Comparison of ENCODE assay signal across 20 mouse cellular contexts in the genomic region with DNA sequence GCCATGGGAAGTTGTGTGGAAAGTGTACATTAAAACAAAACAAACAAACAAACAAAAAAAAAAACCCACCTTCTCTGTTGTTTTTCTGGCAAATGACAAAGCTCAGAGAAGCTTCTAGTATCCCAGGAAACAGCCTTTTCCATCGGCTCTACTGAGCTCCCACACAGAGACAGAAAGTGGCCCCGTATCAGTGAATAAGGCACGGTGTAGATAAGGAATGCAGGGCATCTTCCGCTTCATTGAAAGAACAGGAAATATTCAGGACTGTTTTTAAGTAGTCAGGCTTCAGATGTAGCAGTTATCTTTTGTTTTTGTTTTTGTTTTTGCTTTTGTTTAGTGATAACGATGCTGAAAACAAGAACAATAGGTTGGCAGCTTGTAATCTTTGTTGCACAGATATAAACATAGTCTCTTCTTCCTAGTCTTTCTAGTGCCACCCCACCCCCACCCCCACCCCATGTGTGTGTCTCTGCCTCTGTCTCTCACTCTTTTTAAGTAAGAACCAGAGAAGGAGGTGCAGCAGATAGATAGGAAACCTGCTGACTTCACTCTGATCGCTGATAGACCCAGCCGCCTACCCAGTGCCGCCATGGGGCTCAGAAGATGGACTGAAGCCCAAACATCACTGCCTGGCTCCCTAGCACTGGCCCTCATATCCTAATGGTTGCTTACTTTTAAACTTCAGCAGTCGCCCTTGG. TPM values are rescaled to one million over a fixed set of nuclear protein-coding genes. Genes with fewer than 3 reads are reported as not detected.
DNase-seq lines count a peak whose midpoint lies in the region; ATAC-seq lines count a peak whose summit lies in the region.
"Had no signal": no experiment of that assay in that cellular context is flagged by ENCODE, and none has a peak within 500 bp of the region (broad histone marks: within the 10 kb centered on the region; RNA-seq: fewer than 3 reads in every experiment).

No protein-coding gene starts in this region.

- no peak overlapping the region for H3K9ac ChIP-seq in heart, embryonic 12.5 days
- H3K9ac ChIP-seq in liver, embryonic 13.5 days: no peak overlapping the region
- H3K9ac ChIP-seq: embryonic facial prominence, embryonic 13.5 days; heart, embryonic 13.5 days; lung, embryonic 14.5 days; neural tube, embryonic 15.5 days had no signal

- no peaks in the 10 kb centered on the region for H3K36me3 ChIP-seq in heart, embryonic 12.5 days
- no peaks in the 10 kb centered on the region for H3K36me3 ChIP-seq in liver, embryonic 13.5 days
- H3K36me3 ChIP-seq: embryonic facial prominence, embryonic 13.5 days; heart, embryonic 13.5 days; midbrain, embryonic 10.5 days; neural tube, embryonic 15.5 days had no signal

- WGBS in heart, embryonic 12.5 days: 13% methylated on average over 9 of the region's 9 CpGs
- 11% methylated on average over 9 of the region's 9 CpGs for WGBS in liver, embryonic 13.5 days (ENCODE audit: insufficient replicate concordance)

- H3K27me3 ChIP-seq in heart, embryonic 12.5 days (replicated peaks): peaks cover 43% of the 10 kb centered on the region
- H3K27me3 ChIP-seq in liver, embryonic 13.5 days: peaks cover 38% of the 10 kb centered on the region

- H3K4me3 ChIP-seq in heart, embryonic 12.5 days: no peak overlapping the region
- H3K4me3 ChIP-seq in liver, embryonic 13.5 days (replicated peaks): 0 out of 2 replicates have a peak overlapping the region, but pooled peaks have one; percentile 9
- H3K4me3 ChIP-seq: embryonic facial prominence, embryonic 13.5 days; heart, embryonic 13.5 days; midbrain, embryonic 10.5 days; neural tube, embryonic 15.5 days had no signal

- H3K4me1 ChIP-seq in heart, embryonic 12.5 days (replicated peaks): peaks cover 11% of the 10 kb centered on the region
- peaks cover 8% of the 10 kb centered on the region for H3K4me1 ChIP-seq in liver, embryonic 13.5 days (replicated peaks)

- H3K27ac ChIP-seq in heart, embryonic 12.5 days (ENCODE audit: poor library complexity, severe bottlenecking): no peak overlapping the region
- peak overlapping the region; percentile 32; the same call in 1 of the 2 replicates for H3K27ac ChIP-seq in liver, embryonic 13.5 days
- H3K27ac ChIP-seq: embryonic facial prominence, embryonic 13.5 days; heart, embryonic 13.5 days; midbrain, embryonic 10.5 days; neural tube, embryonic 15.5 days had no signal

- peak; percentile 84 for ATAC-seq in heart, embryonic 12.5 days (ENCODE audit: insufficient number of reproducible peaks, low FRiP score)
- peak; percentile 89 for ATAC-seq in liver, embryonic 13.5 days (ENCODE audit: low read depth)
- ATAC-seq: forebrain, embryonic 16.5 days; inflammation-experienced regulatory T-cells, adult 6 months had no signal

- no peaks in the 10 kb centered on the region for H3K9me3 ChIP-seq in heart, embryonic 12.5 days (replicated peaks)
- H3K9me3 ChIP-seq in liver, embryonic 13.5 days (replicated peaks): no peaks in the 10 kb centered on the region
- H3K9me3 ChIP-seq: embryonic facial prominence, embryonic 13.5 days; heart, embryonic 13.5 days; midbrain, embryonic 10.5 days; neural tube, embryonic 15.5 days had no signal

- intact Hi-C loops in heart, postnatal 10 days (cut with DNase I): no loop called here

- DNase-seq in heart, postnatal 10 days: no peak
- DNase-seq in CD4-positive helper T cell, adult 2 months (ENCODE audit: low read depth, low spot score): peak; percentile 71
- DNase-seq in T-cell, adult 2 months (ENCODE audit: low spot score): peak; percentile 38
- DNase-seq in liver, embryonic 13.5 days: peak; percentile 38
- DNase-seq in cerebellum, postnatal 25 days: no peak
- no peak for DNase-seq in adrenal gland, adult 8-10 months
- no peak for DNase-seq in right cerebral cortex, adult 2 months (ENCODE audit: low spot score in 2 of 2)
- DNase-seq: adrenal gland, postnatal 14 days; cerebellum, adult 8-10 months; kidney, adult 9 months; lung, embryonic 14.5 days; lung, postnatal 4 days had no signal

- H3K4me2 ChIP-seq in heart, embryonic 12.5 days: no peak overlapping the region
- peak overlapping the region; percentile 32 for H3K4me2 ChIP-seq in liver, embryonic 13.5 days
- H3K4me2 ChIP-seq: embryonic facial prominence, embryonic 13.5 days; heart, embryonic 13.5 days; lung, embryonic 14.5 days; neural tube, embryonic 15.5 days had no signal

RNA-seq across cellular contexts. Expression of a gene that starts 3.8 kb away (rescaled TPM):
- polyA plus RNA-seq in heart, embryonic 12.5 days (2016; fragmentation: Nextera tagmentation; extraction: Ambion mirVana): 0.50 and 0.60 TPM in 2 replicates
- under 1 TPM; 0.47 to 0.91 TPM for total RNA-seq in heart, postnatal 10 days (2021)
- polyA plus RNA-seq in liver, embryonic 13.5 days (2015; fragmentation: Nextera tagmentation; extraction: Ambion mirVana): 0.22 and 0.29 TPM in 2 replicates
- 10 to 100 TPM in 3 of 4 experiments, 1 to 10 TPM in 1; 7.3 to 15.3 (median 11.2) TPM for total RNA-seq in adrenal gland, adult 8-10 months (2022)
- total RNA-seq: gastrocnemius, adult 18-20 months had no signal

Comparison
In these comparisons a context has a peak if more than half of its experiments do, and no peak if none do; other contexts are left out.
1. DNase-seq: peak in CD4-positive helper T cell, adult 2 months (single experiment), T-cell, adult 2 months (single experiment) and liver, embryonic 13.5 days (single experiment); none in heart, postnatal 10 days (0 of 2), cerebellum, postnatal 25 days (0 of 2), adrenal gland, adult 8-10 months (single experiment) and right cerebral cortex, adult 2 months (0 of 2).
2. RNA of a gene that starts 3.8 kb away (total RNA-seq): 7.3 to 15.3 TPM in adrenal gland, adult 8-10 months; 0.47 to 0.91 TPM in heart, postnatal 10 days; every median in the first group is over 4 times any median in the second.